Mouse (Mus musculus): ENCODE data around the gene Prss53.

GRCm38 (mm10) chr7:127849973-127850875, 40.5 kb downstream of the Prss53 start:
- TF ChIP-seq CTCF (IDR thresholded peaks at IDR 0.05 in 2 of 3, conservative IDR thresholded peaks at IDR 0.05 in 1 of 3; ENCODE audit: control insufficient read depth in 1 of 3, insufficient read depth in 1 of 3, low read depth in 2 of 3, low read length in 3 of 3, poor library complexity in 1 of 3, severe bottlenecking in 1 of 3) (no peak), POLR2A (IDR thresholded peaks at IDR 0.05; ENCODE audit: control insufficient read depth in 1 of 2, insufficient read depth in 1 of 2, low read depth in 1 of 2, low read length in 2 of 2, poor library complexity in 1 of 2) (no peak)

Measured in MEL (cell line).